Mouse (Mus musculus): ENCODE data around the gene Nck2. TPM values are rescaled to one million over a fixed set of nuclear protein-coding genes. Genes with fewer than 3 reads are reported as not detected.
A peak's percentile ranks its signal among the peaks of the same experiment; 100 is the strongest.

Nck2 gene
- polyA plus RNA-seq, 1 experiment from 2014 or later, result 37.9 TPM

DNA sequence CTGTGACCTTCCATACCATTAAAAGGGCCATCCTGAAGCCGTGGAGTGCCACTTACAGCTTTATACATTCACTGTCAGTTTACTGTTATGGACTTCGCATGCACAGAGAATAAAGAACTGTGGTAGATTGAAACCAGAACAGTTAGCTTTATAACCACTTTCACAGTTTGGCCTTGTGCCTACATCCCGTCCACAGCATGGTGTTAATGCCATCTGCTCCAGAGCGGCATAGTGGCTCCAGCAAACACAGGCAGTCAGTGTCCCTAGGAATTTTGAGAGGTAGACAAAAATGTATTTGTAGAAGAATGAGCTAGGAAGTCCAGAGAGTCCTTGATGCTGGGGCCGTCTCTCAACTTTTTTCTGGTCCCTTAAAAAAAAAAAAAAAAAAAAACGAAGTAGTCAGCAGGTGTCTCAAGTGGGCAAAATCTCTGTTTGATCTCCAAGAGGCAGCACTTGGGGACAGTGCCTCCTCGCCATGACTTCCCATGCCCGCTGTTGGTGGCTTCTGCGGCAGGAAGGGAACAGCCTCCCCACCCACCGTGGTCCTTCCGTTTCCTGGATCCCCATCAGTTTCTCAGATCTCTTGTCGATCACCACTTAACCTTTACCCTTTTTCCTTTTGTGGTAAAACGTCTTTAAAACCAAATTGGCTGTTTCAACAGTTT is 117.8 kb downstream of the Nck2 start:
- DNase-seq (ENCODE audit: low spot score) (no peak), ATAC-seq (ENCODE audit: low FRiP score) (no peak)
- Histone ChIP-seq H3K27ac (no peak overlapping the region), H3K27me3 (ENCODE audit: control insufficient read depth, insufficient read depth, low read length) (no peaks in the 10 kb centered on the region), H3K36me3 (replicated peaks; ENCODE audit: control insufficient read depth, insufficient read depth) (no peaks in the 10 kb centered on the region), H3K4me3 (replicated peaks; ENCODE audit: low read length) (no peak overlapping the region), H3K4me2 (replicated peaks) (no peak overlapping the region), H3K9me3 (ENCODE audit: control insufficient read depth, low read length) (no peaks in the 10 kb centered on the region), H3K4me1 (replicated peaks; ENCODE audit: control insufficient read depth, insufficient read depth, low read length) (0 out of 2 replicates have a peak, but pooled peaks cover 3% of the 10 kb centered on the region), H3K9ac (no peak overlapping the region)
- WGBS, result 83% methylated on average over 13 of the region's 13 CpGs

DNA sequence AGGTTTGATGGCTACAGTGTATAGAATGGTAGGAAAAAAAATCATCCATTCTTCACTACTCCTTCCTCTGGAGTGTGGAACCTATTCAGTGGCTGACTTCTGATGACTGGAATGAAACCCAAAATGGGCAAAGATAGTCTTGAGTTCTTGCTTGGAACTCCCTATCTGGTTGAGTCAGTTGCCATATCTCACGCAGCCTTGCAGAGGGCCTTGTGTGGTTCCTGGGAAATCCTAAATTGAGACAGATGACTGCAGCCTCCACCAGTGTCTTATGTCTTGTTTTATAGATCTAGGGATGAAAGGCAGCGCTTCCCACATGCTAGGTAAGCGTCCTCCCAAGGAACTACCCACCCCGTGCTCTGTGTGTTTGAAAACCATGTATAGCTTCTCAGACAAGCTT is 120.9 kb downstream of the Nck2 start:
- DNase-seq (ENCODE audit: low spot score) (no peak), ATAC-seq (ENCODE audit: low FRiP score) (no peak)
- H3K4me3 ChIP-seq (replicated peaks; ENCODE audit: low read length), result no peak overlapping the region
- H3K27ac ChIP-seq, result no peak overlapping the region
- H3K4me2 ChIP-seq (replicated peaks), result no peak overlapping the region
- no peaks in the 10 kb centered on the region for H3K9me3 ChIP-seq (ENCODE audit: control insufficient read depth, low read length)
- no peak overlapping the region for H3K9ac ChIP-seq
- 0 out of 2 replicates have a peak, but pooled peaks cover 3% of the 10 kb centered on the region for H3K4me1 ChIP-seq (replicated peaks; ENCODE audit: control insufficient read depth, insufficient read depth, low read length)
- no peaks in the 10 kb centered on the region for H3K27me3 ChIP-seq (ENCODE audit: control insufficient read depth, insufficient read depth, low read length)
- 0 out of 2 replicates have a peak, but pooled peaks cover 4% of the 10 kb centered on the region for H3K36me3 ChIP-seq (replicated peaks; ENCODE audit: control insufficient read depth, insufficient read depth)
- 97% methylated on average over 4 of the region's 4 CpGs for WGBS

- DNase-seq (ENCODE audit: low spot score) (no peak), ATAC-seq (ENCODE audit: low FRiP score) (no peak)
- no peak overlapping the region for H3K9ac ChIP-seq
- no peak overlapping the region for H3K4me3 ChIP-seq (replicated peaks; ENCODE audit: low read length)
- H3K27me3 ChIP-seq (ENCODE audit: control insufficient read depth, insufficient read depth, low read length), result no peaks in the 10 kb centered on the region
- 0 out of 2 replicates have a peak, but pooled peaks cover 3% of the 10 kb centered on the region for H3K4me1 ChIP-seq (replicated peaks; ENCODE audit: control insufficient read depth, insufficient read depth, low read length)
- no peak overlapping the region for H3K4me2 ChIP-seq (replicated peaks)
- peaks cover 10% of the 10 kb centered on the region; the same call in 1 of the 2 replicates for H3K36me3 ChIP-seq (replicated peaks; ENCODE audit: control insufficient read depth, insufficient read depth)
- H3K9me3 ChIP-seq (ENCODE audit: control insufficient read depth, low read length), result no peaks in the 10 kb centered on the region
- H3K27ac ChIP-seq, result no peak overlapping the region
- WGBS, result 70% methylated on average over 8 of the region's 8 CpGs
Observed at GRCm38 (mm10) chr1:43566677-43567377, 122.4 kb downstream of the Nck2 start.

GRCm38 (mm10) chr1:43568824-43569223 is 124.4 kb downstream of the Nck2 start:
- 0 out of 2 replicates have a peak, but pooled peaks cover 3% of the 10 kb centered on the region for H3K4me1 ChIP-seq (replicated peaks; ENCODE audit: control insufficient read depth, insufficient read depth, low read length)
- H3K4me2 ChIP-seq (replicated peaks), result no peak overlapping the region
- no peak overlapping the region for H3K27ac ChIP-seq
- no peaks in the 10 kb centered on the region for H3K27me3 ChIP-seq (ENCODE audit: control insufficient read depth, insufficient read depth, low read length)
- H3K9me3 ChIP-seq (ENCODE audit: control insufficient read depth, low read length), result no peaks in the 10 kb centered on the region
- ATAC-seq (ENCODE audit: low FRiP score), result peak; percentile 16; the same call in 1 of the 2 replicates
- no peak overlapping the region for H3K9ac ChIP-seq
- DNase-seq (ENCODE audit: low spot score), result no peak
- no peak overlapping the region for H3K4me3 ChIP-seq (replicated peaks; ENCODE audit: low read length)
- 57% methylated on average over 10 of the region's 10 CpGs for WGBS
- H3K36me3 ChIP-seq (replicated peaks; ENCODE audit: control insufficient read depth, insufficient read depth), result peaks cover 10% of the 10 kb centered on the region

- ATAC-seq (ENCODE audit: low FRiP score), result no peak
- Histone ChIP-seq H3K27me3 (ENCODE audit: control insufficient read depth, insufficient read depth, low read length) (no peaks in the 10 kb centered on the region), H3K4me2 (replicated peaks) (no peak overlapping the region), H3K4me1 (replicated peaks; ENCODE audit: control insufficient read depth, insufficient read depth, low read length) (0 out of 2 replicates have a peak, but pooled peaks cover 3% of the 10 kb centered on the region), H3K4me3 (replicated peaks; ENCODE audit: low read length) (no peak overlapping the region), H3K36me3 (replicated peaks; ENCODE audit: control insufficient read depth, insufficient read depth) (peaks cover 10% of the 10 kb centered on the region), H3K9ac (no peak overlapping the region), H3K27ac (no peak overlapping the region), H3K9me3 (ENCODE audit: control insufficient read depth, low read length) (no peaks in the 10 kb centered on the region)
- no peak for DNase-seq (ENCODE audit: low spot score)
- 91% methylated on average over 4 of the region's 4 CpGs for WGBS
Observed at GRCm38 (mm10) chr1:43571105-43571504, 126.7 kb downstream of the Nck2 start.

GRCm38 (mm10) chr1:43574793-43575304 is 130.5 kb downstream of the Nck2 start:
- no peak overlapping the region for H3K4me2 ChIP-seq (replicated peaks)
- H3K36me3 ChIP-seq (replicated peaks; ENCODE audit: control insufficient read depth, insufficient read depth), result peaks cover 6% of the 10 kb centered on the region
- no peaks in the 10 kb centered on the region for H3K27me3 ChIP-seq (ENCODE audit: control insufficient read depth, insufficient read depth, low read length)
- no peak overlapping the region for H3K9ac ChIP-seq
- ATAC-seq (ENCODE audit: low FRiP score) (no peak), DNase-seq (ENCODE audit: low spot score) (no peak)
- H3K4me1 ChIP-seq (replicated peaks; ENCODE audit: control insufficient read depth, insufficient read depth, low read length), result no peaks in the 10 kb centered on the region
- WGBS, result 86% methylated on average over 3 of the region's 3 CpGs
- no peak overlapping the region for H3K27ac ChIP-seq
- no peaks in the 10 kb centered on the region for H3K9me3 ChIP-seq (ENCODE audit: control insufficient read depth, low read length)
- no peak overlapping the region for H3K4me3 ChIP-seq (replicated peaks; ENCODE audit: low read length)

- H3K9ac ChIP-seq, result no peak overlapping the region
- no peaks in the 10 kb centered on the region; the same call in 1 of the 2 replicates for H3K36me3 ChIP-seq (replicated peaks; ENCODE audit: control insufficient read depth, insufficient read depth)
- H3K4me3 ChIP-seq (replicated peaks; ENCODE audit: low read length), result no peak overlapping the region
- no peak overlapping the region for H3K4me2 ChIP-seq (replicated peaks)
- H3K9me3 ChIP-seq (ENCODE audit: control insufficient read depth, low read length), result no peaks in the 10 kb centered on the region
- H3K4me1 ChIP-seq (replicated peaks; ENCODE audit: control insufficient read depth, insufficient read depth, low read length), result no peaks in the 10 kb centered on the region
- no peak overlapping the region for H3K27ac ChIP-seq
- DNase-seq (ENCODE audit: low spot score) (no peak), ATAC-seq (ENCODE audit: low FRiP score) (no peak)
- 93% methylated on average over 3 of the region's 3 CpGs for WGBS
- H3K27me3 ChIP-seq (ENCODE audit: control insufficient read depth, insufficient read depth, low read length), result no peaks in the 10 kb centered on the region
Observed at GRCm38 (mm10) chr1:43577371-43577770, 133.0 kb downstream of the Nck2 start.

DNA sequence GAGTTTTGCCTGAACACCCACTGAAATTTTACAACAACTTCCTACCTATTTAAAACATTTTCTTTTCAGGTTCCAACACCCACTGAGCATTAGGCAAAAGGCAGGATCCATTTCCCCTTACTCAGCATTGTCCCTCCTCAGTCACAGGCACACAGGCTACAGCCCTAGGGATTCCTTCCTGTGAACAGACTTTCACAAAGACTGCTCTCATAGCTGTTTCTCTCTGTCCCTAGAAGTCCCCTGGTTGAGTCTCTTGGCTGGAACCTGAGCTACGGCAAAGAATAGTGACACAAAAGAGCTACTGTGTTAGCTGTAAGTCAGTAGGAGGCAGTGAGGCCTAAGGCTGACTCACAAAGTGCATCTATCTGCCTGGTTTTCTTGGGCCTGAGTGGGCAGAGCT is 139.2 kb downstream of the Nck2 start:
- H3K9ac ChIP-seq, result no peak overlapping the region
- H3K4me2 ChIP-seq (replicated peaks), result no peak overlapping the region
- no peaks in the 10 kb centered on the region for H3K4me1 ChIP-seq (replicated peaks; ENCODE audit: control insufficient read depth, insufficient read depth, low read length)
- DNase-seq (ENCODE audit: low spot score) (no peak), ATAC-seq (ENCODE audit: low FRiP score) (no peak)
- no peak overlapping the region for H3K4me3 ChIP-seq (replicated peaks; ENCODE audit: low read length)
- no peaks in the 10 kb centered on the region for H3K36me3 ChIP-seq (replicated peaks; ENCODE audit: control insufficient read depth, insufficient read depth)
- 64% methylated on average over 1 of the region's 1 CpGs for WGBS
- H3K27me3 ChIP-seq (ENCODE audit: control insufficient read depth, insufficient read depth, low read length), result no peaks in the 10 kb centered on the region
- H3K9me3 ChIP-seq (ENCODE audit: control insufficient read depth, low read length), result no peaks in the 10 kb centered on the region
- H3K27ac ChIP-seq, result no peak overlapping the region

DNA sequence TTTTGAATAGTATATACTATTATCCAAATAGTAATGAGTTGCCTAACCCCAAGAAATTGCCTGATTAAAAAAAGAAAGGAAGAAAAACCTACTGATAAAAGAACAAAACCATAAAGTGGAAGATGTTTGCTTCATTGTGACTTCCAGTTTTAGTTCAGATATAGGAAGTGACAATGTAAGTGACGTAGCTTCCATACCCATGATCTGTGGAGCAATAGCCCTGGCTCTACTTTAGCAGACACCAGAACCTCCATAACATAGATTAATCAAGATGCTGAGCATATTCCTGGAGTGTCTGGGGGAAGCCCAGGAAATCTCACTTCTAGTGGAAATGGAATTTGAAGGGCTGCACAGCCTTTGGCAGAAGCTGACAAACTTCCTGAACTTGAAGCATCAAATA is 144.6 kb downstream of the Nck2 start:
- ATAC-seq (ENCODE audit: low FRiP score) (no peak), DNase-seq (ENCODE audit: low spot score) (no peak)
- H3K4me3 ChIP-seq (replicated peaks; ENCODE audit: low read length), result no peak overlapping the region
- H3K36me3 ChIP-seq (replicated peaks; ENCODE audit: control insufficient read depth, insufficient read depth), result no peaks in the 10 kb centered on the region
- 82% methylated on average over 1 of the region's 1 CpGs for WGBS
- H3K4me1 ChIP-seq (replicated peaks; ENCODE audit: control insufficient read depth, insufficient read depth, low read length), result 0 out of 2 replicates have a peak, but pooled peaks cover 4% of the 10 kb centered on the region
- H3K9me3 ChIP-seq (ENCODE audit: control insufficient read depth, low read length), result no peaks in the 10 kb centered on the region
- H3K27me3 ChIP-seq (ENCODE audit: control insufficient read depth, insufficient read depth, low read length), result no peaks in the 10 kb centered on the region
- H3K4me2 ChIP-seq (replicated peaks), result no peak overlapping the region
- no peak overlapping the region for H3K9ac ChIP-seq
- no peak overlapping the region for H3K27ac ChIP-seq

Data from hindbrain, embryonic 14.5 days (tissue).